Mouse (Mus musculus) MEL (cell line): ENCODE results near the gene Rspry1.

Experiments
- CTCF ChIP-seq, 3 experiments: IDR thresholded peaks in 2 of 3; conservative IDR thresholded peaks in 1 of 3; 2 replicates each; pipeline ENCODE4 v1.5.1; 2011 to 2012; ENCODE audit warnings: low read length in 3 of 3, low read depth in 2 of 3, mild to moderate bottlenecking in 2 of 3, improper control_type of control experiment in 1 of 3, inconsistent platforms in 1 of 3, mixed read lengths in 1 of 3, moderate library complexity in 1 of 3; ENCODE audit not compliant: control insufficient read depth in 1 of 3, insufficient read depth in 1 of 3, poor library complexity in 1 of 3, severe bottlenecking in 1 of 3
- MAFK ChIP-seq: IDR thresholded peaks from 2 replicates; pipeline ENCODE4 v1.6.1; 2011; ENCODE audit warnings: low read depth, mild to moderate bottlenecking, low read length, improper control_type of control experiment, borderline replicate concordance
- MAZ ChIP-seq: IDR thresholded peaks from 2 replicates; pipeline ENCODE4 v1.6.1; 2012; ENCODE audit warnings: low read depth, mild to moderate bottlenecking, inconsistent platforms, low read length, improper control_type of control experiment
- MEF2A ChIP-seq: IDR thresholded peaks from 2 replicates; pipeline ENCODE4 v1.6.1; 2014; ENCODE audit warnings: low read depth, mild to moderate bottlenecking, inconsistent platforms, low read length, improper control_type of control experiment; ENCODE audit not compliant: poor library complexity, insufficient replicate concordance, severe bottlenecking; ENCODE audit errors: extremely low read depth
- MXI1 ChIP-seq: IDR thresholded peaks from 2 replicates; pipeline ENCODE4 v1.6.1; 2011; ENCODE audit warnings: mild to moderate bottlenecking, low read depth, low read length, improper control_type of control experiment
- NELFE ChIP-seq: IDR thresholded peaks from 2 replicates; pipeline ENCODE4 v1.6.1; 2011; ENCODE audit warnings: low read depth, low read length, improper control_type of control experiment
- POLR2A ChIP-seq, 2 experiments: IDR thresholded peaks; 2 replicates each; pipeline ENCODE4 v1.6.1; 2011 to 2012; ENCODE audit warnings: low read length in 2 of 2, mild to moderate bottlenecking in 2 of 2, control low read depth in 1 of 2, improper control_type of control experiment in 1 of 2, low read depth in 1 of 2, moderate library complexity in 1 of 2; ENCODE audit not compliant: control insufficient read depth in 1 of 2, insufficient read depth in 1 of 2, poor library complexity in 1 of 2
- POLR2AphosphoS5 ChIP-seq: IDR thresholded peaks from 2 replicates; pipeline ENCODE4 v1.6.1; 2012; ENCODE audit warnings: low read depth, borderline replicate concordance, mild to moderate bottlenecking, inconsistent platforms, low read length, moderate library complexity, mixed read lengths
- RCOR1 ChIP-seq: IDR thresholded peaks from 2 replicates; pipeline ENCODE4 v1.6.1; 2012; ENCODE audit warnings: low read depth, mild to moderate bottlenecking, inconsistent platforms, low read length, improper control_type of control experiment
- TBP ChIP-seq: IDR thresholded peaks from 2 replicates; pipeline ENCODE4 v1.8.0; 2011; ENCODE audit warnings: low read depth, low read length, improper control_type of control experiment
- TCF12 ChIP-seq: IDR thresholded peaks from 2 replicates; pipeline ENCODE4 v1.6.1; 2014; ENCODE audit warnings: low read depth, mild to moderate bottlenecking, inconsistent platforms, low read length, improper control_type of control experiment, moderate library complexity
- USF1 ChIP-seq: IDR thresholded peaks from 2 replicates; pipeline ENCODE4 v1.6.1; 2014; ENCODE audit warnings: low read depth, mild to moderate bottlenecking, inconsistent platforms, low read length, improper control_type of control experiment, moderate library complexity
- ZMIZ1 ChIP-seq: IDR thresholded peaks from 2 replicates; pipeline ENCODE4 v1.6.1; 2012; ENCODE audit warnings: low read depth, mild to moderate bottlenecking, inconsistent platforms, low read length, improper control_type of control experiment, moderate library complexity
- ZNF384 ChIP-seq: IDR thresholded peaks from 2 replicates; pipeline ENCODE4 v1.6.1; 2012; ENCODE audit warnings: low read depth, mild to moderate bottlenecking, inconsistent platforms, low read length, improper control_type of control experiment

DNA sequence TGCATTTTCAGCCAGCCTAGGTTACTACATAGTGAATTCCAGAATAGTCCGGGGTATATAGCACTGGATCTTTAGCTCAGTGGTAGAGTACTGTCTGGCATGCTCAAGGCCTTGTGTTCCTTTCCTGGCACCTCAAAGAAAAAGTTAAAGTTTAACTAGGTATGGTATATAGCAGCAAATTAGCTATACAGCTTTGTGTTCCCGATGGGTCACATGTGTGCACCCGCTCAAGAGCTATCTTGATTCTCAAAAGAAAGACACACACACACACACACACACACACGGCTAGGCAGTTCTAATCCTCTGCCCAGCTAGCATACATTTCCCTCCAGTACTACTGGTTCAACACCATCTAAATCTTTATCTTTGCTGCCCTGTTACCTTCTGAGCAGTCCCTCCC, 58.7 kb downstream of the Rspry1 start:
- TF ChIP-seq POLR2AphosphoS5 (no peak), RCOR1 (no peak), POLR2A (IDR thresholded peaks at IDR 0.05; ENCODE audit: control insufficient read depth in 1 of 2, insufficient read depth in 1 of 2, low read depth in 1 of 2, low read length in 2 of 2, poor library complexity in 1 of 2) (no peak), NELFE (no peak), TCF12 (no peak), MAZ (no peak), ZNF384 (no peak), TBP (no peak), MAFK (no peak), CTCF (IDR thresholded peaks at IDR 0.05 in 2 of 3, conservative IDR thresholded peaks at IDR 0.05 in 1 of 3; ENCODE audit: control insufficient read depth in 1 of 3, insufficient read depth in 1 of 3, low read depth in 2 of 3, low read length in 3 of 3, poor library complexity in 1 of 3, severe bottlenecking in 1 of 3) (no peak), MEF2A (no peak), USF1 (no peak), ZMIZ1 (no peak), MXI1 (no peak)
